ENCODE assay signal across 8 mouse cellular contexts in the genomic region with DNA sequence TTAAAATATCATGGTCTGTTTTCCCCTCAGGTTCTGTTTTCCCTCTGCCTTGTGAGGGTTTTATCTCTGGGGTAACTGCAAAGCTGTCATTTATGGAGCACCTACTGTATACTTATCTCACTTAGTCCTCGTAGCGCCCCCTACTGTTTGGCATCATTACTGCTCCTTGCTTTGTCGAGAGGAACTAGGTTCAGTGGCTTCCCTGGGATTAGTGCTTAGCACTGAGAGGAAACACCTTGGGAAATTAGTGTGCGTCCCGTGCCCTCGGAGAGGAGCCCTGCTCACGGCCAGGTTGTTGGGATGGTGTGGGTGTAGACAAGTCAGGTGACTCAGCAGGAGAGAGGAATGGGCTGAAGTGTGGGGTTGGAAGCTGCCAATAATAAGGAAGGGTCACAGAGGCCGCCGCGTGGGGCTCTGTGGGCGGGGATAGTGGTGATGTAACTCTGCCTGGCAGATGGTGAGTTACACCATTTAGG. TPM values are rescaled to one million over a fixed set of nuclear protein-coding genes. Genes with fewer than 3 reads are reported as not detected.
DNase-seq lines count a peak whose midpoint lies in the region; ATAC-seq and TF ChIP-seq lines count a peak whose summit lies in the region.

No protein-coding gene starts in this region.

- TF ChIP-seq CTCF in G1E (IDR thresholded peaks at IDR 0.05; ENCODE audit: low read depth, low read length), result peak; percentile 66

- no peak overlapping the region for H3K27ac ChIP-seq in embryonic facial prominence, embryonic 11.5 days (replicated peaks; ENCODE audit: low read depth, low read length)
- 0 out of 2 replicates have a peak overlapping the region, but pooled peaks have one; percentile 14 for H3K27ac ChIP-seq in kidney, embryonic 14.5 days (ENCODE audit: low read depth, low read length)

- ATAC-seq in G1E (ENCODE audit: extremely low read depth, insufficient number of reproducible peaks, low FRiP score, poor library complexity, severe bottlenecking), result no peak
- ATAC-seq in embryonic facial prominence, embryonic 11.5 days (replicated peaks; ENCODE audit: insufficient number of reproducible peaks, low FRiP score, low TSS enrichment, low read depth), result no peak
- ATAC-seq in kidney, embryonic 14.5 days (ENCODE audit: low FRiP score, low TSS enrichment), result peak; percentile 33; the same call in 1 of the 2 replicates
- peak; percentile 77 for ATAC-seq in megakaryocyte progenitor cell, adult 5-6 weeks (replicated peaks; ENCODE audit: poor library complexity)

- peak; percentile 67 for DNase-seq in kidney, adult 11 months
- no peak for DNase-seq in kidney, postnatal 14 days
- DNase-seq in G1E (ENCODE audit: low spot score), result no peak
- DNase-seq in embryonic facial prominence, embryonic 11.5 days (ENCODE audit: low spot score), result peak; percentile 57
- peak; percentile 43 for DNase-seq in yolk sac, embryonic 10.5 days (ENCODE audit: low spot score)
- DNase-seq in urinary bladder, postnatal 10 days (ENCODE audit: low spot score), result no peak

- no peak overlapping the region for H3K4me2 ChIP-seq in embryonic facial prominence, embryonic 11.5 days (ENCODE audit: low read depth, low read length)
- H3K4me2 ChIP-seq in kidney, embryonic 14.5 days (replicated peaks; ENCODE audit: low read depth, low read length), result no peak overlapping the region

- H3K4me1 ChIP-seq in G1E (ENCODE audit: insufficient read depth, low read depth, low read length), result peaks cover 17% of the 10 kb centered on the region
- peaks cover 7% of the 10 kb centered on the region; the same call in 1 of the 2 replicates for H3K4me1 ChIP-seq in embryonic facial prominence, embryonic 11.5 days (ENCODE audit: control insufficient read depth, insufficient read depth, low read length)
- peaks cover 39% of the 10 kb centered on the region for H3K4me1 ChIP-seq in kidney, embryonic 14.5 days (ENCODE audit: control insufficient read depth, insufficient read depth, low read length)

- no peaks in the 10 kb centered on the region for H3K9me3 ChIP-seq in G1E (replicated peaks)
- H3K9me3 ChIP-seq in embryonic facial prominence, embryonic 11.5 days (replicated peaks; ENCODE audit: control insufficient read depth, low read length), result no peaks in the 10 kb centered on the region
- no peaks in the 10 kb centered on the region for H3K9me3 ChIP-seq in kidney, embryonic 14.5 days (ENCODE audit: control insufficient read depth, low read length)

- H3K36me3 ChIP-seq in G1E (replicated peaks), result peaks cover 14% of the 10 kb centered on the region
- no peaks in the 10 kb centered on the region for H3K36me3 ChIP-seq in embryonic facial prominence, embryonic 11.5 days (replicated peaks; ENCODE audit: control insufficient read depth, insufficient read depth, low read depth, low read length)
- no peaks in the 10 kb centered on the region for H3K36me3 ChIP-seq in kidney, embryonic 14.5 days (ENCODE audit: control insufficient read depth, insufficient read depth, low read length)

- 33% methylated on average over 11 of the region's 11 CpGs for WGBS in embryonic facial prominence, embryonic 11.5 days
- WGBS in kidney, embryonic 14.5 days, result 22% methylated on average over 11 of the region's 11 CpGs

- 0 out of 2 replicates have a peak, but pooled peaks cover 2% of the 10 kb centered on the region for H3K27me3 ChIP-seq in G1E (ENCODE audit: insufficient read depth, low read length)
- no peaks in the 10 kb centered on the region for H3K27me3 ChIP-seq in embryonic facial prominence, embryonic 11.5 days (ENCODE audit: control insufficient read depth, insufficient read depth, low read length)
- H3K27me3 ChIP-seq in kidney, embryonic 14.5 days (ENCODE audit: control insufficient read depth, insufficient read depth, low read length), result no peaks in the 10 kb centered on the region

- H3K4me3 ChIP-seq in G1E (ENCODE audit: low read depth, low read length), result no peak overlapping the region
- no peak overlapping the region for H3K4me3 ChIP-seq in embryonic facial prominence, embryonic 11.5 days (ENCODE audit: low read depth, low read length)
- H3K4me3 ChIP-seq in kidney, embryonic 14.5 days (ENCODE audit: low read length), result no peak overlapping the region

- H3K9ac ChIP-seq in embryonic facial prominence, embryonic 11.5 days (replicated peaks; ENCODE audit: low read length), result no peak overlapping the region
- H3K9ac ChIP-seq in kidney, embryonic 14.5 days (ENCODE audit: low read depth, low read length), result no peak overlapping the region

RNA-seq across cellular contexts. Expression of a gene that starts 54.9 kb away (rescaled TPM):
- total RNA-seq in G1E (2014; fragmentation: Nextera tagmentation) (35.3 and 35.7 TPM in 2 replicates), G1E (2017) (13.6 and 14.6 TPM in 2 replicates)
- 20.2 and 21.3 TPM in 2 replicates for polyA plus RNA-seq in G1E (2012)
- polyA plus RNA-seq in embryonic facial prominence, embryonic 11.5 days (2014; fragmentation: Nextera tagmentation; extraction: Ambion mirVana), result 8.8 and 10.1 TPM in 2 replicates
- polyA plus RNA-seq in kidney, embryonic 14.5 days (2014; fragmentation: Nextera tagmentation; extraction: Ambion mirVana), result 10.8 and 15.4 TPM in 2 replicates
- 30.2 and 33.4 TPM in 2 replicates for total RNA-seq in megakaryocyte progenitor cell, adult 5-6 weeks (2015)
- 21.0 and 24.0 TPM in 2 replicates for total RNA-seq in megakaryocyte progenitor cell, adult 5-6 weeks (2017)

Comparison
In these comparisons a context has a peak if more than half of its experiments do, and no peak if none do; other contexts are left out.
1. DNase-seq: peak in kidney, adult 11 months (single experiment), embryonic facial prominence, embryonic 11.5 days (single experiment) and yolk sac, embryonic 10.5 days (single experiment); none in kidney, postnatal 14 days (single experiment), G1E (single experiment) and urinary bladder, postnatal 10 days (single experiment).
2. ATAC-seq: peak in kidney, embryonic 14.5 days (single experiment) and megakaryocyte progenitor cell, adult 5-6 weeks (single experiment); none in G1E (single experiment) and embryonic facial prominence, embryonic 11.5 days (single experiment).